Mouse (Mus musculus): ENCODE data around the gene Rtl3. TPM values are rescaled to one million over a fixed set of nuclear protein-coding genes. Genes with fewer than 3 reads are reported as not detected.

The Rtl3 gene
- 0.22 TPM for polyA plus RNA-seq (2014; fragmentation: Illumina TruSeq; extraction: RNeasy Lipid Tissue Mini Kit (QIAGEN cat#74804); ENCODE audit: low read depth, low replicate concordance)

GRCm38 (mm10) chrX:106840409-106840808 is at the start of gene Rtl3:
TSS of gene Rtl3 (minus strand) at chrX:106840644.

Other genes starting within 250 kb of the Rtl3 start
- 16.2 TPM for gene Cysltr1, start 237.0 kb downstream of the Rtl3 start, polyA plus RNA-seq (2014; fragmentation: Illumina TruSeq; extraction: RNeasy Lipid Tissue Mini Kit (QIAGEN cat#74804); ENCODE audit: low read depth, low replicate concordance)
- gene Lpar4, start 80.0 kb upstream of the Rtl3 start, polyA plus RNA-seq (2014; fragmentation: Illumina TruSeq; extraction: RNeasy Lipid Tissue Mini Kit (QIAGEN cat#74804); ENCODE audit: low read depth, low replicate concordance) = 2.4 TPM
- 13.2 TPM for gene P2ry10, start 247.8 kb upstream of the Rtl3 start, polyA plus RNA-seq (2014; fragmentation: Illumina TruSeq; extraction: RNeasy Lipid Tissue Mini Kit (QIAGEN cat#74804); ENCODE audit: low read depth, low replicate concordance)

All from sigmoid colon, adult 10 weeks (tissue).